Mouse (Mus musculus) WW6 (cell line): Measurements from ENCODE around the gene Nptx1.

ENCODE experiments used
- DNase-seq: peaks from one replicate; pipeline ENCODE4 v3.0.0-alpha.2; 2013; ENCODE audit warnings: low read depth, low spot score

Nptx1 gene

GRCm38 (mm10) chr11:119524545-119524949, 23.0 kb downstream of the Nptx1 start:
- DNase-seq = peak; percentile 98

GRCm38 (mm10) chr11:119523392-119523791, 24.2 kb downstream of the Nptx1 start:
- DNase-seq = no peak

GRCm38 (mm10) chr11:119522779-119523178, 24.8 kb downstream of the Nptx1 start:
- DNase-seq = no peak

- DNase-seq = no peak
Measured at GRCm38 (mm10) chr11:119521920-119522710, 25.4 kb downstream of the Nptx1 start.

GRCm38 (mm10) chr11:119520713-119521063, 26.9 kb downstream of the Nptx1 start:
- DNase-seq = no peak

GRCm38 (mm10) chr11:119520005-119520712, 27.4 kb downstream of the Nptx1 start:
- DNase-seq = no peak

GRCm38 (mm10) chr11:119519387-119519786, 28.2 kb downstream of the Nptx1 start:
- no peak for DNase-seq

GRCm38 (mm10) chr11:119516677-119517361, 30.7 kb downstream of the Nptx1 start:
- DNase-seq = no peak

- DNase-seq = no peak
Measured at GRCm38 (mm10) chr11:119515823-119516676, 31.5 kb downstream of the Nptx1 start.

- DNase-seq = peak; percentile 42
Measured at GRCm38 (mm10) chr11:119514967-119515636, 32.5 kb downstream of the Nptx1 start.

GRCm38 (mm10) chr11:119514108-119514860, 33.3 kb downstream of the Nptx1 start:
- no peak for DNase-seq

GRCm38 (mm10) chr11:119513038-119513659, 34.4 kb downstream of the Nptx1 start:
- no peak for DNase-seq

GRCm38 (mm10) chr11:119509165-119509776, 38.3 kb downstream of the Nptx1 start:
- DNase-seq = no peak

GRCm38 (mm10) chr11:119507772-119508171, 39.8 kb downstream of the Nptx1 start:
- DNase-seq = no peak

- no peak for DNase-seq
Measured at GRCm38 (mm10) chr11:119506386-119506785, 41.2 kb downstream of the Nptx1 start.

GRCm38 (mm10) chr11:119503675-119504074, 43.9 kb downstream of the Nptx1 start:
- DNase-seq = no peak

GRCm38 (mm10) chr11:119500011-119500410, 47.5 kb downstream of the Nptx1 start:
- no peak for DNase-seq

- no peak for DNase-seq
Measured at GRCm38 (mm10) chr11:119499297-119499696, 48.3 kb downstream of the Nptx1 start.

GRCm38 (mm10) chr11:119497451-119497850, 50.1 kb downstream of the Nptx1 start:
- no peak for DNase-seq
